Mouse (Mus musculus) lung, postnatal 0 days (tissue): ENCODE data around the gene Tpcn2.

Experiments
- CTCF ChIP-seq: IDR thresholded peaks from 2 replicates; pipeline ENCODE4 v1.5.1; 2016; ENCODE audit warnings: antibody characterized with exemption, mild to moderate bottlenecking
- EP300 ChIP-seq: IDR thresholded peaks from 2 replicates; pipeline ENCODE4 v1.6.1; 2016; ENCODE audit warnings: antibody characterized with exemption, mild to moderate bottlenecking, control low read depth

DNA sequence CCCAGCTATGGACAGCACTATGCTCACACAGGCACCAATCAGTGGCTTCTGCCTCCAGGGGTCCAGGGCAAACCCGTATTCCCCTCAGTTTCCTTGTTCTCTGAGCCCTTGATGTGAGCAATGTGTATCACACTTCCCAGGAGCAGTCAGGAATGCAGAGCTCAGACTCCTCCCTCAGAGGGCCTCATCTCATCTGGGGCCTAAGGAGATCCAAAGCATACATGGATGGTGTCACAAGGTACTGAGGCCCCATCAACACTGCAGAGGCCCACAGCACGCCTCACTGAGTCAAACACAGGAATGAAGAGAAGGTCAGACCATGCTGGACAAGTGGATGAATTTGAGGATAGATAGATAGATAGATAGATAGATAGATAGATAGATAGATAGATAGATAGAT is 8.9 kb upstream of the Tpcn2 start:
- TF ChIP-seq CTCF (no peak), EP300 (no peak)
